Mouse (Mus musculus): ENCODE measurements at regions not wholly inside any gene's neighbourhood (a gene's known extent, or its start where the extent isn't known, plus 50 kb on each side); places are given as distances from the start of the nearest gene placed in this dataset.

- DNase-seq (ENCODE audit: low read depth, low spot score), result no peak
Measured at GRCm38 (mm10) chr10:83896160-83896559, 173.5 kb downstream of the 1500009L16Rik start.

DNA sequence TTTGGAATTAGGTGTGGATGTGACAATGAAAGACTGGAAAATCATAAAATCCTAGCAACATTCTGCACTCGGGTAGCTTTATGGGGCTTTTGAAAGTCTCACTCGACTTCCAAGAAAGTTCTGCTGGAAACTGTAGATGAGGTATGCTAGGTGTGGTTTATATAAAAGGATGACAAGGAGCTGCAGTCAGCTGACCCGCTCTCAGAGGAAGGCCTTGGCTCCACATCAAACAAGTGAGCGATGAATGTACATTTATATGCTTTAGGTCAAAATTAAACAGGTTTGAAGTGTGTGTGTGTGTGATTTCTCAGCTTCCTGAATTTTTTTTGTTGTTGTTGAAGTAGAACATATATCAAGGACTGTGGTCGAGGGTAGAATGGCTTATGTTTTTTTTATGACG is 174.9 kb downstream of the 1500009L16Rik start:
- DNase-seq (ENCODE audit: low read depth, low spot score), result no peak

- DNase-seq (ENCODE audit: low read depth, low spot score), result no peak
Measured at GRCm38 (mm10) chr10:83906751-83907150, 184.1 kb downstream of the 1500009L16Rik start.

DNA sequence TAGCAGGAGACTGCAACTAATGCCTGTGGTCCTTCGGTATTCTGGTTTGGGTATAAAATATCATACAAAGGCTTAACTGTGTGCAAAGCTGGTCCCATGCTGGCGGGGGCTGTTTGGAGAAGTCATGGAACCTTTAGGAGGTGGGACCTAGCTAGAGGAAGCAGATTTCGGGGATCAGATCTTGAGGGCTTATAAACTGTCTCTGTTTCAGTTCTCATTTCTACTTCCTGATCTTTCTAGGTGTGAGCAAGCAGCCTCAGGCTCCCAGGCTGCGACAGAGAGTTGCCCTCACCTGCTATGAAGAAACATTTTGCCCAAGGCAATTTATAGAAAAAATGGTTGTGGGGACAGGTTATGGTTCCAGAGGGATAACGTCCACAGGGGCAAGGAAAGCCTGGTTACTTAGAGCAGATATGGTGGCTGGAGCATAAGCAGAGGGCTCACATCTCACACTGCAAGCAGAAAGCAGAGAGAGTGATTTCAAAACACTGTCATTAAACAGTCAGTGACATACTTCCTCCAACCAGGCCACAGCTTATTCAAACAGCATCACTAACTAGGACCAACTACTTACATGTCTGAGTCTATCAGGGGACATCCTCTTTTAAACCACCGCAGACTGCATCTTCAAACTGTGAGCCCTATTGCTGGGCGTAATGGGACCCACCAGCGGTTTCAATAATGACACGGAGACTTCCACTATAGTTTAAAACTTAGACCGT is 188.1 kb downstream of the 1500009L16Rik start:
- no peak for DNase-seq (ENCODE audit: low read depth, low spot score)

GRCm38 (mm10) chr10:83914401-83915132 is 191.9 kb downstream of the 1500009L16Rik start:
- no peak for DNase-seq (ENCODE audit: low read depth, low spot score)

- no peak for DNase-seq (ENCODE audit: low read depth, low spot score)
Measured at GRCm38 (mm10) chr10:83915133-83915730, 192.6 kb downstream of the 1500009L16Rik start.

DNA sequence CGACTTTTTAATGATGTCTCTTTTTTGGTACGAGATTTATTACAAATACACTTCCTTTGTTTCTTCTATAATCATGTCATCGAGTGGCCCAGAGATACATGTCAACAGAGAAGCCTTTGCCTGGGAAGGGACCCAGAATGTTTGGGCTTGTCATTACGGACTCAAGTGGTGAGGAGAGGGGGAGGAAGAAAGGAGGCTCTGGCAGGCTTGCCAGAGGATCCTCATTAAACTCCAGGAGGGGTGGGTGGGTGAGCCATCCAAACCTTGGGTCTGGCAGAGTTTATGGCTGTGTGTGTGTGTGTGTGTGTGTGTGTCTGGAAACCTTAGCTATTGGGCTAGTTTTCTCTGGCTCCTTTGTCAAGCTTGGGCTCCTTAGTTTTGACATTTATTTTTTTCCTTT is 204.3 kb downstream of the 1500009L16Rik start:
- DNase-seq (ENCODE audit: low read depth, low spot score), result no peak

GRCm38 (mm10) chr10:83927554-83927953 is 204.9 kb downstream of the 1500009L16Rik start:
- DNase-seq (ENCODE audit: low read depth, low spot score), result no peak

- no peak for DNase-seq (ENCODE audit: low read depth, low spot score)
Measured at GRCm38 (mm10) chr10:83931758-83932157, 209.1 kb downstream of the 1500009L16Rik start.

- DNase-seq (ENCODE audit: low read depth, low spot score), result no peak
Measured at GRCm38 (mm10) chr10:83933201-83933600, 210.5 kb downstream of the 1500009L16Rik start.

GRCm38 (mm10) chr10:83934498-83934897 is 211.8 kb downstream of the 1500009L16Rik start:
- DNase-seq (ENCODE audit: low read depth, low spot score), result no peak

GRCm38 (mm10) chr10:83937168-83937567 is 214.5 kb downstream of the 1500009L16Rik start:
- no peak for DNase-seq (ENCODE audit: low read depth, low spot score)

GRCm38 (mm10) chr10:83942101-83942500 is 219.4 kb downstream of the 1500009L16Rik start:
- DNase-seq (ENCODE audit: low read depth, low spot score), result no peak

DNA sequence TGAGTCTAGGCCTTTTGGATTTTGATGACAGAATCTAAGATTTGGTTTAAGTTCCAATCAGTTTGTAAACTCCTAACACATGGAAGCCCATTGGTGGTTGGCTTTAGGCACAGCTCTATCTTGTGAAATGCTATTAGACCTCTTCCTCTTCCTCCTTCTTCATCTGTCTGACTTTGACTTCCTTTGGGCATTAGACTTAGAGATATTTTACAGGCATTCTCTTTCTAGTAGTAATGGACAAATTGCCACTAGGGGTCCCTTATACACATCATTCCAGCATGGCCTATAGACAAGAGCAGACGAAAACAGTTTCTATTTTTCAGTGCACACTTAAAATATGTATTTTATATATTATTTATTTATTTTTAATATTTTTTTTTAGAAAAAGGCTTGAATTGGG is 221.5 kb downstream of the 1500009L16Rik start:
- no peak for DNase-seq (ENCODE audit: low read depth, low spot score)

DNA sequence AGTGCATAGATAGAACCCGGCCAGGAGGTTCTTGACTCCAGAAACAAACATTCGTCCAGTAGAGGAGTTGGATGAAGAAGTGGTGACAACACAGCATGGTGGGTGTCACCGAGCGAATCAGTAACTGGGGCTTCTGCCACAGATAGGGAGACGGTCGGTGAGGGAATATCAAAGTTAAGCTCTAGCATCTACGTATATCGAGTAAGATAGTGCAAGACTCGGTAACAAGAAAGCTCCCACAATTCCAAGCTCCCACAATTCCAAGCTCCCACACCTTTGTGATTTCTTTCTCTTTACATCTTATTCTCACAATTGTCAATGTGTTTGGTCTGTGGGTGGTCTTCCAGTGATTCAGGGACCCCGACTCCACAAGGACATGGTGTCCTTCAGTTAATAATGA is 222.2 kb downstream of the 1500009L16Rik start:
- no peak for DNase-seq (ENCODE audit: low read depth, low spot score)

DNA sequence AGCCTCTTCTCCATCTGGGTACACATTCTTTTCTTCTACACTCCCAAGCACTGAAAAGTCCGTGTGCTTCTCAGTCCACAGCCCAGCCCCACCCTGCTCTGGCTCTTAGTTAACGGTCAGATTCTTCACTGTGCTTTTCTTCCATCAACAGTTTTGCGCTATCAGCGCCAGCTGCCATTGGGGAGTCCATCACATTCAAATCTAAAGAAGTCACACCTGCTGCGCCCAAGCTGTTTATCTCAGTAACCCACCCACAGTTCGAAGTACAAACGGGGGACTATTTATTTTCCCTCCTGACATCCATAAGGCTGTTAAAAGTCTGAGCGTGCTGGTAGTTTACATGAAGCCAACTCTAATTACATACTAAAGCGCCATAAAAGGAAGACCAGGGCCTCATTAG is 222.8 kb downstream of the 1500009L16Rik start:
- DNase-seq (ENCODE audit: low read depth, low spot score), result no peak

DNA sequence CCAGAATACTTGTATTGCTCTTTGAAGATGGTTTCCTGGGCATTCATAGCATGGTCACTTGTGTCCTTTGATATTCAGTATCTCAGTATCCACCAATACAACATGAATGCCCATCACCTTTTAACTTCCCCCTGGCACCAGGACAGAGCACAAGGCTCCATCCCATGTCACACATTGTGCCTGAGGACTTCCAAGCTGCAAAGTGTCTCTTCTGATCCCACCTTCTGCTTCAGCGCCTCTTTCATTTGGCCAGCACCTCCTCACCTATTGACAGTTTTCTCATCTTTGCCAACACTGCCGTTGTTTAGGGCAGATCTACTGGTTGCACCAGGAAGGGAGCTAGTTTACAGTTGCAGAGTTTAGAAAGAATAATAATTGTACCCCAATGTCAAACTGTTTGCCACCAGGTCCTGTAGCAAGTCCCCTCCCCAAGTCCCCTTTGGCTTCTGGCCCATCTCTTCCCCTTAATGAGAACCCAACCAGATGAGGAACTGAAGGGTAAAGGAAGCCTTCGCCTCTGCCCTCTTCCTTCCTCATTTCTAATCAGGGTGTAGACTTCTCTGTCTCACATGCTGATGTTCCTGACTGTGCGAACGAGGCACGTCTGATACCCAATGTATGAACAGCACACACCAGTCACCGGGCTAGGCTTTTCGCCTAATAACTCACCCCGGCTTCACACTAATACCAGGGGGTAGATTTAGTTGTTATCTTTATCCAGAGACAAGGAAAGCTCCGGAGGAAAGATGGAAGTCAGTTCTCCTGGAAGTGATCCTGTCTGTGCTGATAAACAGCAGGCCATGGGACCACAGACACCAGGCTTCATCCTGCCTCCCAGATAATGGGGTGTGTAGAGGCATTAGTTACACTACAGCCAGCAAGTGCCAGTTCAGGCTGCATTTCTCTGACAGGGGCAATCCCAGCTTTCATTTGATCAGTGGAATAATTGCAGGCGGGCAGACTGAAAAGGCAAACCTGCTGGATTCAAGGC is 223.8 kb downstream of the 1500009L16Rik start:
- DNase-seq (ENCODE audit: low read depth, low spot score), result no peak

GRCm38 (mm10) chr10:83957118-83957759 is 234.6 kb downstream of the 1500009L16Rik start:
- no peak for DNase-seq (ENCODE audit: low read depth, low spot score)

GRCm38 (mm10) chr10:83958397-83958796 is 235.7 kb downstream of the 1500009L16Rik start:
- no peak for DNase-seq (ENCODE audit: low read depth, low spot score)

- no peak for DNase-seq (ENCODE audit: low read depth, low spot score)
Measured at GRCm38 (mm10) chr10:83958826-83959225, 236.2 kb downstream of the 1500009L16Rik start.

DNA sequence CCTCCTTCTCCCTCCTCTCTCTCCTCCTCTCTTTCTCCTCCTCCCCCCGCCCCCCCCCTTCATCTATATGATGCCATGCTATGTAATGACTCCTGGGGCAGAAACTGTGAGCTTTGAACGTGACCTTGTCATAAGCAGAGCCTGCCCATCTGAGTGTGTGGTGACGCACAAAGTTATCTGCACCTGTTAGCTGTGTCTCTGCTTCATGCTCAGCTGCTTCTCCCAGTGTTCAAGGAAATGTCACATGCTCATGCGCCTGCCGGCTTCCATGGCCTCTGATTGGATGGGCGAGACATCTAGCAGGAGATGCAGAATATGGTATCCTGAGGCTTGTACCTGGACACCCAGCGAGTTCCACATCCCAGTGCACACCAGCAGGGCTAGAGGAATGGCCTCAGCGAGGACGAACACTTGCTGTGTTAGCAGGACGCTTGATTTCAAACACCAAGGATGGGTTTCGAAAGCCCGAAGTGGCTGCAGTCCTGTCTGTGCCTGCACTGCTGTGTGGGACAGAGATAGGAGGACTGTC is 240.6 kb downstream of the 1500009L16Rik start:
- no peak for DNase-seq (ENCODE audit: low read depth, low spot score)

Data from retina, adult 2 months (tissue).